Mouse (Mus musculus) mesoderm, embryonic 11.5 days (tissue): ENCODE results near the gene Arpin.

ENCODE experiments used
- DNase-seq: peaks from one replicate; pipeline ENCODE4 v3.0.0-alpha.2; 2012; ENCODE audit warnings: low read depth, low spot score

Gene Arpin

DNA sequence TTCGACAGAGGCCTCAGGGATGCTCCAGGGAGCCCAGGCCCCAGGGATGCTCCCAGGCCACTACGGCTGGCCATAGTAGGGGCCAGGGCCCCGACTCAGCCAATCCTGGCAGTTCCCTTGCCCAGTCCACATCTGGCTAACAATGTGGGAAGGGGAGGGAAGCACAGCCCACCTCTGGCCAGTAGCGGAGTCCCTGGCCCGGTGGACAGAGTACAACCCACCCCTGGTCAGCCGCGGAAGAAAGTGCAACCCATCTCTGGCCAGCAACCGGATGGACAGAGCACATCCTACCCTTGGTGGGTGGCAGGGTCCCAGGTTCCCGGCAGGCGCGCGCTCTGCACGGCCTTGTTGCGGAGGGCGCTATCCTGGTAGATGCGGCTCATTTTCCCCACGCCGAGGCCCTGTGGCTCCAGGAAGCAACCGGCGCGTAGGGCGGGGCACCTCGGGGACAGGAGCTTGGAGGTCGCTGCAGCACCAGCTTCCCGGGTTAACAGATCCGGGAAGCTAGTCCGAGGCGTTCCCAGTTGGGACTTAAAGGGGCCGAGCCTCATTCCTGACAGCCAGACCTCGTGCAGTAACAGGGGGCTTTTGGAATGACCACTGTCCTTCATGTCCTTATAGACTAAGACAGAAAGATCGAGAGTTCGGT lies at the start of gene Arpin:
Arpin (minus strand) TSS at position 498 of the 649 bp plus-strand sequence.
- peak; percentile 72 for DNase-seq

DNA sequence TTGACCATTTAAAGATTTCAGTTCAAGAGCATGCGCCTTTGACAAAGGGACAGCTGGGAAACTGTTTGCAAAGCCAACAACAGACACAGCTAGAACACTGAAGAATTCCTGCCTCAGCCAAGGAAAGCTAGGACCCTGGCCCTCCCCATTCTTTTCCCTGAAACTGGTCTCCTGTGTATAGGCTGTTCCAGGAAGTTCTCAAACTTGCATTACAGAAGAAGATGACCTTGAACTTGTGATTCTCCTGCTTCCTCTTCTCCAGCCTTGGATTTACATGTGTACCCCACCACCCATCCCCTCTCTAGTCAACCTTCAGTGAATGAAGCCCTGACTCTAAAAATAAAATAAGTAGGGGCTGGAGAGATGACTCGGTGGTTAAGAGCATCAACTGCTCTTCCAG lies 40.2 kb upstream of the Arpin start:
- no peak for DNase-seq

- DNase-seq, result no peak
These were observed 37.0 kb upstream of the Arpin start for GRCm38 (mm10) chr7:79972195-79972594.

DNA sequence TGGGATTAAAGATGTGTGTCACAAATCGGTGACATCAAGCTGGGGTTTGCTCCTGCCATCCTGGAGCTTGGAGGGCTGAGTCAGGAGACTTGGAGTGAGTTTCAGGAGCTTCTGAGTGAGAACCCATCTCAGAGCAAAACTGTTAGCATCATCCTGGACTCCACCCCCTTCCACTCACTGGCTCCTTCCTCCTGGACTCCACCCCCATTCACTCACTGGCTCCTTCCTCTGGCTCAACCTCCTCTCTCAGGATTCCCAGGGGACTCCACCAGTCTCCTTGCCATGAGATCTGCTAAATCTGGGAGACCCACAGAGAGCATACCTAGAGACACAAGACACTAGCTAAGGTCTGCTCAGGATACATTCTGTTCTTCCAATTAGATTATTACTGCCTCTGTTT lies 35.2 kb upstream of the Arpin start:
- no peak for DNase-seq

GRCm38 (mm10) chr7:79968326-79968725 lies 33.2 kb upstream of the Arpin start:
- no peak for DNase-seq

DNA sequence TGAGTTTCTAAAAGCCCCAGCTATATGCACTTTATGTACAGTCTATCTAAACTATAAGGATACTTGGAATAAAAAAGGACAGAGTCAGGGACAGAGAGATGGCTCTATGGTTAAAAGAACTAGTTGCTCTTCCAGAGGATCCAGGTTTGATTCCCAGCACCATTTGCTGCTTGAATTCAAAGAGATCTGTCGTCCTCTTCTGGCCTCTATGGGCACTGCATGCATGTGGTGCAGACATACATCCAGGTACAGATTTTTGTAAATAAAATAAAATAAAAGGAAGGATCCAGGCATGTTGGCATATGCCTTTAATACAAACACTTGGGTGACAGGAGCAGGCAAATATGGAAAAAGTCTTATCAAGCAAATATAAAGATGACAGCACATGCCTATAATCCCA lies 26.4 kb upstream of the Arpin start:
- no peak for DNase-seq

DNA sequence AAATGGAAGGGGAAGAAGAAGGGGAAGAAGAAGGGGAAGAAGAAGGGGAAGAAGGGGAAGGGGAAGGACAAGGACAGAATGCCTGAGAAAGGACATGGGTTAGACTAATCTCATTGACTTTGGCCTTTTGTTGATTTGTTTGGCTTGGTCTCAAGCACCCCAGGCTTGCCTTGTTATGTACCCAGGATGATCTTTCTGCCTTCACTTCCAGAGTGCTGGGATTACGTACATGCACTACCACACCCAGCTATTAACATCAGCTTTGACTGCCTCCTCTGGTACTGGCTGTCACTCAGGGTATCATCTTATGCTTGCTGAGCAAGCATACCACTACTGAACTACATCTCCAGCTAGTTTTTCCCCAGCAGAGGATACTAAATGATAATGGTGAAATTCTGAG lies 21.0 kb upstream of the Arpin start:
- no peak for DNase-seq

DNA sequence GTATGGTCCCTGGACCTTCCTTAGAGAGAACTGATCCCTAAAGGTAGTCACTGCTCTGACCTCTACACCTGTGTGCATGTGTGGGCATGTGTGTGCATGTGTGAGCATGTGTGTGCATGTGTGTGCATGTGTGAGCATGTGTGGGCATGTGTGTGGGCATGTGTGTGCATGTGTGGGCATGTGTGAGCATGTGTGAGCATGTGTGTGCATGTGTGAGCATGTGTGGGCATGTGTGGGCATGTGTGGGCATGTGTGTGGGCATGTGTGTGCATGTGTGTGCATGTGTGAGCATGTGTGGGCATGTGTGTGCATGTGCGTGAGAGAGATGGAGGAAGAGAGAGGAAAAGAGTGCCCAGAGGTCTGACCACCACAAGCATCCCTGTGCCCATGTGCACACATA lies 19.7 kb upstream of the Arpin start:
- DNase-seq, result no peak

GRCm38 (mm10) chr7:79951038-79951437 lies 15.9 kb upstream of the Arpin start:
- no peak for DNase-seq

DNA sequence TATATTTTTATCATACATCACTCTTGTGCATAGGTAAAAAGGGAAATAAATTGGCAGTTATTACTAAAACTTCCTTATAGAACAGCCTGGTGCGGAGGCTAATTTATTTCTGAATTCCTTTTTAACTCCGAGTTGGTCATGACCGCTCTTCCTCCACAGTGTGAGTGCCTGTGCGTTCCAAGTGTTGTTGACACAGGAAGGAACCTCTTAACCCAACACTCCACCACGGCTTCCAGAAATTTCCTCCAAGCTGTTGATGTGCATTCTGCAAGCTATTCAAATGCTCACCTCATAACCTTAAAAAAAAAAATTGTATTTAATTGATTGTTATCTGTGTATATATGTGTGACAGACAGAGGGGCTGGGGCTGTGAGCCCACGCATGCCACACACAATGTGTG lies 15.1 kb upstream of the Arpin start:
- no peak for DNase-seq

GRCm38 (mm10) chr7:79935511-79936205 lies 499 bp upstream of the Arpin start:
- DNase-seq, result peak; percentile 7

DNA sequence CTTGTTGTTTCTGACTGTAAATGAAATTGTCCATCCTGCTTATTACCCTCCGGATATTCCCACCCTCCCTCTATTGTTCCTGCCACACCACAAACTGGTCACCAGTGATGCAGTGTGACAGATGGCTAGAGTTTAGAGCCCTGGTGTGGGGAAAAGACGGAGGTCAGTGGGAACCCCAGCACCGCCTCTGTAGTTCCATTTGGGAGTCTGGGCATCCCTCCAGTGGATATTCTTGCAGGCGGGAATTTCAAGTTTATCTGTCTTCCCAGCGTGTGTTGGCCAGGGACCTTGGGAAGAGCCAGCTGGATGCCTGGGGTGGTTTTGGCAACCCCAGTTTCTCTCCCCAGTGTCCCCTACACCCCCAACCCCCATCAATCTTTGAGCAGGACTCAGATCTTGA lies 698 bp downstream of the Arpin start:
- no peak for DNase-seq

- DNase-seq, result no peak
These were observed 6.6 kb downstream of the Arpin start for GRCm38 (mm10) chr7:79928516-79929052.

GRCm38 (mm10) chr7:79920344-79920983 lies 14.7 kb downstream of the Arpin start, which contains the start of gene Ap3s2:
TSS of gene Ap3s2 (minus strand) at chr7:79920649.
- peak; percentile 92 for DNase-seq

DNA sequence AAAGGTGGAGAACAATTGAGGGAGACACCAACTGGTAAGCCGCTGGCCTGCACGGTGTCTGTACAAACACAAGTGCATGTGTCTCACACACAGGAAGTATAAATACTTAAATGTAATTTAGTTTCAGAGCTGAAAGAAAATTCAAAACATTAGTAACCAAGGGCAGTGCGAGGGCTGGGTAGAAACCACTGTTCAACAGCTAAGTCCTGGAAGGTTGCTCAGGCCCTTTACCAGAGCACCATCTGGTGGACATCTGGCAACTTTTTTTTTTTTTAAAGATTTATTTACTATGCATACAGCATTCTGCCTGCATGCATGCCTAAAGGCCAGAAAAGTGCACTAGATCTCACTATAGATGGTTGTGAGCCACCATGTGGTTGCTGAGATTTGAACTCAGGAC lies 20.6 kb downstream of the Arpin start:
- peak; percentile 64 for DNase-seq

DNA sequence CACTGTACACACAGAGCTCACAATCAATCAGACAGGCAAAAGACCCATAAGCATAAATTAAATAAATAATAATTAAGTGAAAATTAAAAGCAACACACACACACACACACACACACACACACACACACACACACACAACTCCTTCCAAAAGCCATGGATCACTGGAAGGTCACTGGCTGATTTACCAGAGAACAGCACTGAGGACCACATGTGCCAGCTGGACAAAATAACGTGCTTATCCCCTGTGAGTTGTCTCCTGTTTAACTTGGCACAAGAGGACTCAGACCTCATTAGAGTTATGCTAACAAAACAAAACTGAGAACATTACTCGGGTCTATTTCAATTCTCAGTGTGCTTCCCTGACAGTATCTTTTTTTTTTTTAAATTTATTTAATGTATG lies 27.8 kb downstream of the Arpin start:
- DNase-seq, result no peak

DNA sequence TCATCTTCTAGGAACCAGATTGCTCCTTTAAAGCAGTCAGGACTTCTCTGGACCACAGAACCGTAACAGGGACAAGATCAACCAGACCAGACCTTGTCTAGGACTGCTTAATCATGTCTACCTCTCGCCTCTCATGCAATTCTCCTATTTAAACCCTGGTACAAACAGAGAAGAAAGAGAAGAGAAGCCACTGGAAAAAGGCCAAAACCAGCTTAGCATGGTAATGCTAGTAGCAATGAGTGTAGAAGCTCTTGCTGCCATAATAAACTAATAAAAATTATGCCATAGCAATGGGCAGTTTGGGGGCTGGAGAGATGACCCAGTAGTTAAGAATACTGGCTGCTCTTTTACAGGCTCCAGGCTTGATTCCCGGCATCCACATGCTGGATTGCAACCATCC lies 28.2 kb downstream of the Arpin start:
- DNase-seq, result no peak

DNA sequence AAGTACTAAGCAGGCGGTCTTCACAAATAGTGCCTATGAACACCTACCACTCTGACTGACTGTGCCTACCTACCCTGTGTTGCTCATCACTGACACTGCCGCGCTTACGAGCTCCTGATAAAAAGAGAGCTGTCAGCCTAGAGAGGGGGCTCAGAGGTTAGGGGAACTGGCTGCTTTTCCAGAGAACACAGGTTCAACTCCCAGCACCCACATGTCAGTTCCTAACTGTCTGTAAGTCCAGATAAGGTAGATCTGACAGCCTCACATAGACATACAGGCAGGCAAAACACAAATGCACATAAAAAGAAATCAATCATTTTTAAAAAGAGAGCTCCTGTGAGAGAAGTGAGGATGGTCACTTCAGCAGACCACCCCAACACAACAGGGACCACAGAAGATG lies 30.0 kb downstream of the Arpin start:
- DNase-seq, result no peak

DNA sequence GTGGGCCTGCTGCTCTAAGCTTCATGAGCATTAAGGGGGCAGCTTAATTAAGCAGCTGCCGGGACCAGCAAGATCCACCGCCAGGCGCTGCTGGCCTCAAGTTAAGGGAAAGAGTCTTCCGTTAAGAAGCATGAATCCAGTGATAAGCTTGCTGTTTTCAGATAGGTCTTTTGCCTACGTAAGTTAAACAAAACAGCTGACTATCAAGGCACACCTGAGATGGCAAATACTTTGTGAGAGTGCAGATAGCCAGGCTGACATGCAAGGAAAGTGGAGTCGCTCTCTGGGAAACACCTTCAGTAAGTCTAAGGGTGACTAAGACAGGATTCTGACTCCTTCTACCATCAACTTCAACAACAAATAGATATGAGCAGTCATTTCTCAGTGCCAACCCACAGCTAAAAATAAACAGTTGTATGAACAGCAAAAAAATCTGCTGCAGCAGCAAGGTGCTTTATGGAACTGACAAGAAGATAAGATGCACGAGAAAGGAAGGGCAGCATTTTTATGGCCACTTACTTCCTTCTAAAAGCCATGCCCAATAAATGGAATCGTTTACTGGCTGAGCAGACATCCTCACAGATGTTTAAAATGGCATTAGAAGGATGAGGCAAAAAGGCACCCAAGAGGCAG lies 31.9 kb downstream of the Arpin start:
- DNase-seq, result no peak

- DNase-seq, result no peak
These were observed 34.4 kb downstream of the Arpin start for GRCm38 (mm10) chr7:79900753-79901152.

GRCm38 (mm10) chr7:79895225-79895624 lies 39.9 kb downstream of the Arpin start:
- no peak for DNase-seq

GRCm38 (mm10) chr7:79894790-79895189 lies 40.4 kb downstream of the Arpin start:
- no peak for DNase-seq
